Mouse (Mus musculus) gastrocnemius, postnatal 10 days (tissue): ENCODE measurements at regions not wholly inside any gene's neighbourhood (a gene's known extent, or its start where the extent isn't known, plus 50 kb on each side); places are given as distances from the start of the nearest gene placed in this dataset.

Experiments used
- DNase-seq: peaks from one replicate; pipeline ENCODE4 v3.0.0; 2021; ENCODE audit warnings: mixed read lengths

- no peak for DNase-seq
These were observed 161.7 kb upstream of the Nr2f1 start for GRCm38 (mm10) chr13:78361236-78361635.

- DNase-seq = no peak
These were observed 149.3 kb upstream of the Nr2f1 start for GRCm38 (mm10) chr13:78348830-78349229.

- no peak for DNase-seq
These were observed 125.1 kb upstream of the Nr2f1 start for GRCm38 (mm10) chr13:78324443-78325206.

- DNase-seq = no peak
These were observed 123.6 kb upstream of the Nr2f1 start for GRCm38 (mm10) chr13:78323183-78323582.

- no peak for DNase-seq
These were observed 118.9 kb upstream of the Nr2f1 start for GRCm38 (mm10) chr13:78318434-78318833.

GRCm38 (mm10) chr13:78310837-78311236, 111.3 kb upstream of the Nr2f1 start:
- no peak for DNase-seq
